Mouse (Mus musculus): ENCODE results near the gene Mpp6. TPM values are rescaled to one million over a fixed set of nuclear protein-coding genes. Genes with fewer than 3 reads are reported as not detected.

Gene Mpp6
- polyA plus RNA-seq, 1 experiment, result 0.29 TPM

DNA sequence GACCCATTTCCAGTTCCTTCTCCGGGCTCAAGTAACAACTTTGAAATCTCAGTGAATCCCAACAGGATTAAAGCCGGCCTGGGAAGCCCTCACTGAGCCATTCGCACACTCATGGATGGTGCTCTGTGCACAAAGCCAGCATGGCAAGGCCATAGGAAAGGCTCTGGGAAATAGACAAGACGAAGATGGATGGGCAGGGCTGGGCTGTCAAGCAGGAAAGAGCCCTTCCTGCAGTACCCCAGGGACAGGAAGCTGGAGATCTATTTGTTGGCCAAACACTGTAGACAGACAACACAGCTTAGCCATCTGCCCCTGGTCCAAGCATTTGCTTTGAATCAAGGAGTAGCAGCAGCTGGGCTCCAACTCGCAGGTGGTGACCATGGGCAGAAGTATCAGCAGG is 118.1 kb downstream of the Mpp6 start:
- H3K4me3 ChIP-seq (replicated peaks), result no peak overlapping the region
- H3K36me3 ChIP-seq (ENCODE audit: control insufficient read depth), result no peaks in the 10 kb centered on the region
- TF ChIP-seq TAL1 (IDR thresholded peaks at IDR 0.05; ENCODE audit: low read length), result no peak
- TF ChIP-seq GATA1 (IDR thresholded peaks at IDR 0.05; ENCODE audit: low read length), result no peak
- no peaks in the 10 kb centered on the region for H3K27me3 ChIP-seq (ENCODE audit: control insufficient read depth)
- no peaks in the 10 kb centered on the region for H3K4me1 ChIP-seq (ENCODE audit: control insufficient read depth)
- no peaks in the 10 kb centered on the region for H3K9me3 ChIP-seq (ENCODE audit: control insufficient read depth, low read length)

GRCm38 (mm10) chr6:50231288-50231687 is 121.2 kb downstream of the Mpp6 start:
- Histone ChIP-seq H3K4me3 (replicated peaks) (no peak overlapping the region), H3K36me3 (ENCODE audit: control insufficient read depth) (no peaks in the 10 kb centered on the region), H3K27me3 (ENCODE audit: control insufficient read depth) (no peaks in the 10 kb centered on the region), H3K9me3 (ENCODE audit: control insufficient read depth, low read length) (no peaks in the 10 kb centered on the region), H3K4me1 (ENCODE audit: control insufficient read depth) (no peaks in the 10 kb centered on the region)
- no peak for TF ChIP-seq TAL1 (IDR thresholded peaks at IDR 0.05; ENCODE audit: low read length)
- TF ChIP-seq GATA1 (IDR thresholded peaks at IDR 0.05; ENCODE audit: low read length), result no peak

DNA sequence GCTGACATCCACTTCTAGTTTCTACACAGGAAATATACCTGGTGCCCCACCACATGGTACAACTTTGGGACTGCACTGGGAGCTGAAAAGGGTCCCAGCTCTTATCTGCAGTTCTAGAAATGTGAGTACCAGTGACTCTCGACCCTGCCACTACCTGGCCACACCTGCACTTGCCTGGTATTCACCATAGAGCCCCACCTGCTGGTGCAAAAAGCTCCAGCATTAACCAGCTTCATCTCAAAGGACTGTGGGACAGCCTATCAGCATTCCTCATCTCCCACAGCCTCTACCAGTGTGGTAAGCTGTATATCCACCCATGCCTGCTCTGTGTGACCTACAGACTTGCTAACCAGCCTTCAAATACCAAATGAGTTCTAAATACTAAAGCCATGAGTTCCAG is 122.9 kb downstream of the Mpp6 start:
- H3K4me3 ChIP-seq (replicated peaks), result no peak overlapping the region
- H3K9me3 ChIP-seq (ENCODE audit: control insufficient read depth, low read length), result no peaks in the 10 kb centered on the region
- no peaks in the 10 kb centered on the region for H3K27me3 ChIP-seq (ENCODE audit: control insufficient read depth)
- no peaks in the 10 kb centered on the region for H3K36me3 ChIP-seq (ENCODE audit: control insufficient read depth)
- TF ChIP-seq TAL1 (IDR thresholded peaks at IDR 0.05; ENCODE audit: low read length) (no peak), GATA1 (IDR thresholded peaks at IDR 0.05; ENCODE audit: low read length) (no peak)
- no peaks in the 10 kb centered on the region for H3K4me1 ChIP-seq (ENCODE audit: control insufficient read depth)

GRCm38 (mm10) chr6:50237963-50238362 is 127.9 kb downstream of the Mpp6 start:
- no peak for TF ChIP-seq GATA1 (IDR thresholded peaks at IDR 0.05; ENCODE audit: low read length)
- TF ChIP-seq TAL1 (IDR thresholded peaks at IDR 0.05; ENCODE audit: low read length), result no peak
- Histone ChIP-seq H3K4me1 (ENCODE audit: control insufficient read depth) (peaks cover 8% of the 10 kb centered on the region), H3K4me3 (replicated peaks) (no peak overlapping the region), H3K36me3 (ENCODE audit: control insufficient read depth) (no peaks in the 10 kb centered on the region), H3K9me3 (ENCODE audit: control insufficient read depth, low read length) (no peaks in the 10 kb centered on the region), H3K27me3 (ENCODE audit: control insufficient read depth) (no peaks in the 10 kb centered on the region)

- Histone ChIP-seq H3K4me3 (replicated peaks) (no peak overlapping the region), H3K9me3 (ENCODE audit: control insufficient read depth, low read length) (no peaks in the 10 kb centered on the region), H3K4me1 (ENCODE audit: control insufficient read depth) (peaks cover 8% of the 10 kb centered on the region), H3K27me3 (ENCODE audit: control insufficient read depth) (no peaks in the 10 kb centered on the region), H3K36me3 (ENCODE audit: control insufficient read depth) (no peaks in the 10 kb centered on the region)
- no peak for TF ChIP-seq TAL1 (IDR thresholded peaks at IDR 0.05; ENCODE audit: low read length)
- no peak for TF ChIP-seq GATA1 (IDR thresholded peaks at IDR 0.05; ENCODE audit: low read length)
Measured at GRCm38 (mm10) chr6:50239902-50240301, 129.9 kb downstream of the Mpp6 start.

DNA sequence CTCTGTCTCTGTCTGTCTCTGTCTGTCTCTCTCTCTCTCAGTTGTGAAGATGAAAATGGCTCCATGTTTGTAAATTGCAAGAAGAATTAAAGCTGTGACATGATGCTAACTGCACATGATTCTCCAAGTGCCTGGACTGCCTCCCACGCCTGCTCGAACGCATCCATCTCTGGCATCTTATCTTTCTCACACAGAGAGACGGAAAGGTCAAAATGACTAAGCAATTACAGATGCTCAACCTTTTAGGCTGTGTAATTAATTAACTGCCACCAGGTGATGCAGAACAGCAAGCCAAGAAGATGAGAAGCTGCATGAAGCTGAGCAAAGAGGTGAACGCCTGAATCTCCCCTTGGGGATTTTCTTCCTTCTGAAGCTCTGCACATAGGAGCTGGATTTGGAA is 130.4 kb downstream of the Mpp6 start:
- Histone ChIP-seq H3K36me3 (ENCODE audit: control insufficient read depth) (no peaks in the 10 kb centered on the region), H3K4me1 (ENCODE audit: control insufficient read depth) (peaks cover 8% of the 10 kb centered on the region), H3K9me3 (ENCODE audit: control insufficient read depth, low read length) (no peaks in the 10 kb centered on the region), H3K4me3 (replicated peaks) (no peak overlapping the region), H3K27me3 (ENCODE audit: control insufficient read depth) (no peaks in the 10 kb centered on the region)
- no peak for TF ChIP-seq GATA1 (IDR thresholded peaks at IDR 0.05; ENCODE audit: low read length)
- no peak for TF ChIP-seq TAL1 (IDR thresholded peaks at IDR 0.05; ENCODE audit: low read length)

DNA sequence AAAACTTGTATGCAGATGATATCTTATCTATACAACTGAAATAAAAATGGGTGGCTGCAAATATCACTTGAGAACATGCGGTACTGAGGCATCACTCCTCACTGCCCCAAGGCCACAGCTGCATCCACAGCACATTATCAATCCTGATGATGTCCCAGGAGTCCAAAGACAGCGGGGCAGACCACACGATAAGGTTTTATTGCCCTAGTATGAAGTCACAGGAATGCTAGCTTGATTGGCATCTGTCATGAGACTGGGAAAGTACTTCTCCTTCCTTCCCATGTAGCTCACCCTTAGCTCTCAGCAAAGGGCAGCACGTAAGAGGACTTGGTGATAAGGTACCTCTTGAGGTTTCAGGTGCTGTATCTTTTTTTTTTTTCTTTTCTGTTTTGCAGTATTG is 134.1 kb downstream of the Mpp6 start:
- no peaks in the 10 kb centered on the region for H3K9me3 ChIP-seq (ENCODE audit: control insufficient read depth, low read length)
- no peaks in the 10 kb centered on the region for H3K36me3 ChIP-seq (ENCODE audit: control insufficient read depth)
- no peak overlapping the region for H3K4me3 ChIP-seq (replicated peaks)
- peaks cover 8% of the 10 kb centered on the region for H3K4me1 ChIP-seq (ENCODE audit: control insufficient read depth)
- TF ChIP-seq GATA1 (IDR thresholded peaks at IDR 0.05; ENCODE audit: low read length) (no peak), TAL1 (IDR thresholded peaks at IDR 0.05; ENCODE audit: low read length) (no peak)
- H3K27me3 ChIP-seq (ENCODE audit: control insufficient read depth), result no peaks in the 10 kb centered on the region

- no peaks in the 10 kb centered on the region for H3K27me3 ChIP-seq (ENCODE audit: control insufficient read depth)
- H3K4me1 ChIP-seq (ENCODE audit: control insufficient read depth), result peaks cover 6% of the 10 kb centered on the region
- no peak overlapping the region for H3K4me3 ChIP-seq (replicated peaks)
- no peak for TF ChIP-seq GATA1 (IDR thresholded peaks at IDR 0.05; ENCODE audit: low read length)
- no peak for TF ChIP-seq TAL1 (IDR thresholded peaks at IDR 0.05; ENCODE audit: low read length)
- no peaks in the 10 kb centered on the region for H3K36me3 ChIP-seq (ENCODE audit: control insufficient read depth)
- no peaks in the 10 kb centered on the region for H3K9me3 ChIP-seq (ENCODE audit: control insufficient read depth, low read length)
Measured at GRCm38 (mm10) chr6:50244967-50245366, 134.9 kb downstream of the Mpp6 start.

GRCm38 (mm10) chr6:50247356-50247755 is 137.3 kb downstream of the Mpp6 start:
- H3K27me3 ChIP-seq (ENCODE audit: control insufficient read depth), result no peaks in the 10 kb centered on the region
- H3K36me3 ChIP-seq (ENCODE audit: control insufficient read depth), result no peaks in the 10 kb centered on the region
- H3K4me3 ChIP-seq (replicated peaks), result no peak overlapping the region
- no peak for TF ChIP-seq GATA1 (IDR thresholded peaks at IDR 0.05; ENCODE audit: low read length)
- TF ChIP-seq TAL1 (IDR thresholded peaks at IDR 0.05; ENCODE audit: low read length), result no peak
- no peaks in the 10 kb centered on the region for H3K4me1 ChIP-seq (ENCODE audit: control insufficient read depth)
- no peaks in the 10 kb centered on the region for H3K9me3 ChIP-seq (ENCODE audit: control insufficient read depth, low read length)

- no peak overlapping the region for H3K4me3 ChIP-seq (replicated peaks)
- H3K27me3 ChIP-seq (ENCODE audit: control insufficient read depth), result no peaks in the 10 kb centered on the region
- no peaks in the 10 kb centered on the region for H3K4me1 ChIP-seq (ENCODE audit: control insufficient read depth)
- no peaks in the 10 kb centered on the region for H3K36me3 ChIP-seq (ENCODE audit: control insufficient read depth)
- H3K9me3 ChIP-seq (ENCODE audit: control insufficient read depth, low read length), result no peaks in the 10 kb centered on the region
- no peak for TF ChIP-seq TAL1 (IDR thresholded peaks at IDR 0.05; ENCODE audit: low read length)
- TF ChIP-seq GATA1 (IDR thresholded peaks at IDR 0.05; ENCODE audit: low read length), result no peak
Measured at GRCm38 (mm10) chr6:50247791-50248190, 137.8 kb downstream of the Mpp6 start.

Other genes starting within 250 kb of the Mpp6 start
- gene Gsdme, start 153.6 kb downstream of the Mpp6 start, polyA plus RNA-seq (2012), result 0.01 TPM in 2 replicates

Data from erythroblast, embryonic 14.5 days (primary cell).